Mouse (Mus musculus) 3134 (cell line): ENCODE results near the gene Fam126b.
A peak's percentile ranks its signal among the peaks of the same experiment; 100 is the strongest.
"Not testable (repeated sequence)": the region's sequence is repeated elsewhere in the genome, so short reads cannot be mapped to it uniquely, and the experiment has no call there.

Experiments used
- DNase-seq: peaks from one replicate; pipeline ENCODE4 v3.0.0-alpha.2; 2011; ENCODE audit warnings: low spot score; ENCODE audit not compliant: insufficient read length; ENCODE audit errors: extremely low read depth

Gene Fam126b

GRCm38 (mm10) chr1:58579179-58579578, 6.9 kb downstream of the Fam126b start:
- DNase-seq = no peak

- DNase-seq = no peak
Measured at GRCm38 (mm10) chr1:58570437-58570836, 15.7 kb downstream of the Fam126b start.

GRCm38 (mm10) chr1:58568456-58569130, 17.5 kb downstream of the Fam126b start:
- DNase-seq = no peak

GRCm38 (mm10) chr1:58566621-58567020, 19.5 kb downstream of the Fam126b start:
- DNase-seq = no peak

GRCm38 (mm10) chr1:58564981-58565380, 21.1 kb downstream of the Fam126b start:
- no peak for DNase-seq

- no peak for DNase-seq
Measured at GRCm38 (mm10) chr1:58562455-58562854, 23.7 kb downstream of the Fam126b start.

- not testable (repeated sequence) for DNase-seq
Measured at GRCm38 (mm10) chr1:58560370-58560769, 25.8 kb downstream of the Fam126b start.

GRCm38 (mm10) chr1:58541386-58541785, 44.7 kb downstream of the Fam126b start:
- no peak for DNase-seq

- no peak for DNase-seq
Measured at GRCm38 (mm10) chr1:58507249-58507648, 78.9 kb downstream of the Fam126b start.

- peak; percentile 97 for DNase-seq
Measured at GRCm38 (mm10) chr1:58504577-58505254, 81.4 kb downstream of the Fam126b start, which contains the start of gene Orc2. Gene Orc2 (minus strand): TSS chr1:58505109.

GRCm38 (mm10) chr1:58503793-58504370, 82.2 kb downstream of the Fam126b start:
- DNase-seq = no peak

- no peak for DNase-seq
Measured at GRCm38 (mm10) chr1:58503134-58503533, 83.0 kb downstream of the Fam126b start.

- DNase-seq = no peak
Measured at GRCm38 (mm10) chr1:58498758-58499157, 87.4 kb downstream of the Fam126b start.

GRCm38 (mm10) chr1:58497678-58498077, 88.4 kb downstream of the Fam126b start:
- no peak for DNase-seq

- DNase-seq = no peak
Measured at GRCm38 (mm10) chr1:58495603-58496002, 90.5 kb downstream of the Fam126b start.

- no peak for DNase-seq
Measured at GRCm38 (mm10) chr1:58482647-58483046, 103.5 kb downstream of the Fam126b start.

- no peak for DNase-seq
Measured at GRCm38 (mm10) chr1:58475662-58476061, 110.5 kb downstream of the Fam126b start.
